Mouse (Mus musculus) gastrocnemius, adult 8-10 months (tissue): ENCODE measurements around the gene Brca1. TPM values are rescaled to one million over a fixed set of nuclear protein-coding genes. Genes with fewer than 3 reads are reported as not detected.
"Not testable (repeated sequence)": the region's sequence is repeated elsewhere in the genome, so short reads cannot be mapped to it uniquely, and the experiment has no call there.

Source experiments
- DNase-seq, 2 experiments: peaks; one replicate each; pipeline ENCODE4 v3.0.0; 2022; ENCODE audit warnings: low spot score in 2 of 2
- total RNA-seq, 4 experiments: library from RNA; stranded (reverse); gene quantifications; 2 replicates each; pipeline ENCODE4 v1.2.4; 2022

Gene Brca1
- total RNA-seq, 4 experiments from 2014 or later = 0.07 to 0.11 TPM; not detected in 2

DNA sequence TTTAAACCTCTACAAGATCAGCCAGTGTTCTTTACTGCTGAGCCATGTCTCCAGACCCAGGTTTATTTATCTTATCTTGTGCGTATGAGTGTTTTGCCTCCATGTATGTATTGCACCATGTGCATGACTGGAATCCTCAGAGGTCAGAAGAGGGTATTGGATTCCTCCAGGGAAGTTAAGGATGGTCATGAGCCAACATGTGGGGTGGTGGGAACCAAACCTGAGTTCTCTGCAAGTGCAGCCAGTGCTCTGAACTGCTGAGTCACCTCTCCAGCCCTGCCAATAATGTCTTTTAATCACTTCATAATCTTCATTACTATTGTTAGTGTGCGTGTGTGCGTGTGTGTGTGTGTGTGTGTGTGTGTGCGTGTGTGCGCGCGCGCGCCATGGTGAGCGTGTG is 100.2 kb downstream of the Brca1 start:
- no peak for DNase-seq

DNA sequence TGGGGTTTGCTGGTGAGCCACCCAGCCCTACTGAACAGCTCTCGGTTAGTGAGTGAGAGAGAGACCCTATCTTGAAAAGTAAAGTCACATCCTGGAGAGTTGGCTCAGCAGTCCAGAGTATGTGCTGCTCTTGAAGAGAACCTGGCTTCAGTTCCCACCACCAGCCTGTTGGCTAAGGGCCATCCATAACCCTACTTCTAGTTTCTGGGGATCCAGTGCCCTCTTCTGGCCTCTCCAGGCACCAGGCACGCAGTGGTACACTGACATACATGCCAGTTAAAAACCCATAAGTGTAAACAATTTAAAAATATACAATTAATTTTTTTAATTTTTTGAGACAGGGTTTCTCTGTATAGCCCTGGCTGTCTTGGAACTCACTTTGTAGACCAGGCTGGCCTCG is 101.4 kb downstream of the Brca1 start:
- no peak for DNase-seq

DNA sequence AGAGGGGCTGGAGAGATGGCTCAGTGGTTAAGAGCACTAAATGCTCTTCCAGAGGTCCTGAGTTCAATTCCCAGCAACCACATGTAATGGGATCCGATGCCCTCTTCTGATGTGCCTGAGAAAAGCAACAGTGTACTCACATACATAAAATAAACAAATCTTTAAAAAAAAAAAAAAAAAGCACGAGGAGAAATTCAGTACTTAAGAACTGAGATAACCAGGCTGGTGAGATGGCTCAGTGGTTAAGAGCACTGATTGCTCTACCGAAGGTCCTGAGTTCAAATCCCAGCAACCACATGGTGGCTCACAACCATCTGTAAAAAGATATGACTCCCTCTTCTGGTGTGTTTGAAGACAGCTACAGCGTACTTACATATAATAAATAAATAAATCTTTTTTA is 102.2 kb downstream of the Brca1 start:
- DNase-seq = not testable (repeated sequence)

DNA sequence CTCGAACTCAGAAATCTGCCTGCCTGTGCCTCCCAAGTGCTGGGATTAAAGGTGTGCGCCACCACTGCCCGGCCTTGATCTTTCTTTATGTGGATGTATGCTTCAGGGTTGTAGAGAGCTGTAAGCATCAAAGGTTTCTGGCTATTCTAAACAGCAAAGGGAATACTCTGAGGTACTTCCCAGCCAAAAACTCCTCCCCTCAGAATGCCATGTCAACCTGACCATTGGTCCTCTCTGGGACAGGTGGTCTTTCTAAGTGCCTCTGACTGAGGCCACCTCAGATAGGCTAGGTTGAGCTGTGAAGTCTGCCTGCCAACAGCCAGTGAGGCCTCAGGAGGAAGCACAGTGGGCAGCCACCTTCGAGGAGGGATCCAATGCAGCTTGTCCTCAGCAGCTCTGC is 102.9 kb downstream of the Brca1 start:
- no peak for DNase-seq

DNA sequence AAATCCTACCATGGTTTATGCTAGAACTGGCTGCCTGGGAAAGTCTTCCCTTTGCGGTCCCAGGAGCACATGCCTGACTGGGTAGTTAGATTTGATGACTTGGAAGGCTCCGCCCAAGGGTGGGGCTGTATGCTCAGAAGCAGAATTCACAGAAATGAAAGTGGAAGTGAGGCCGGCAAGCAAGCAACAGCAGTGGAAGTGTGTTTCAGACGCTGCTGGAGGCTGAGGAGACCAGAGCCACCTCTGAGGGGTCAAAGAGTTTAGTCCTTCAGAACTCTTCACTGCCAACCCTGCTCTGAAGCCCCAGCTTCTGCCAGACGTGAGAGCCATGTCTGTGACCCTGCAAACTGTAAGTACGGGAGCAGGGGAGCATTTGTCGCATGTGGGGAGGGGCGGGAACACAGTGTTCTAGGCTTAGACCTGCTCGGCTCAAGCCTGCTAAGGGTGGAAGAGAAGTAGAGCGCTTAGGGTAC is 103.4 kb downstream of the Brca1 start, which contains the start of gene Ifi35:
Gene Ifi35, plus strand, starts transcription at position 134 of the 473 bp plus-strand sequence.
- DNase-seq = peak; percentile 72 to 75

DNA sequence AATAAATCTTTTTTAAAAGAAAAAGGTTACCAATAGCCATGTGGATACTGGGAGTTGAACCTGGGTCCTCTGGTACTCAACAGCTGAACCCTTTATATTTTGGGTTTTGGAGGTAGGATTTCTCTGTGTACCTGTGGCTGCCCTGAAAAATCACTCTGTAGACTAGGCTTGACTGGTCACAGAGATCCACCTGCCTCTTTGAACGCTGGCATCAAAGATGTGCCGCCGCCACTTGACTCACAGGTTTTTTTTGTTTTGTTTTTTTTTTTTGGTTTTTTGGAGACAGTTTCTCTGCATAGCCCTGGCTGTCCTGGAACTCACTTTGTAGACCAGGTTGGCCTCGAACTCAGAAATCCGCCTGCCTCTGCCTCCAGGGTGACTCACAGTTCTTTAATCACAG is 104.0 kb downstream of the Brca1 start:
- DNase-seq = no peak

DNA sequence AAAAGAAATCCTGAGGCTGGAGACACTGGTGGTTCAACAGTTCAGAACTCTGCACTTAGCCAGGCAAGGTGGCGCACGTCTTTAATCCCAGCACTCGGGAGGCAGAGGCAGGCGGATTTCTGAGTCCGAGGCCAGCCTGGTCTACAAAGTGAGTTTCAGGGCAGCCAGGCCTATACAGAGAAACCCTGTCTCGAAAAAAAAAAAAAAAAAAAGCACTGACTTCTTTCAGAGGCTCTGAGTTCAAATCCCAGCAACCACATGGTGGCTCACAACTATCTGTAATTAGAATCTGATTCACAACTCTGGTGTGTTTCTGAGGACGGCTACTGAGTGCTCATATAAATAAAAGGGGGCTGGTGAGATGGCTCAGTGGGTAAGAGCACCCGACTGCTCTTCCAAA is 104.9 kb downstream of the Brca1 start:
- not testable (repeated sequence) for DNase-seq

DNA sequence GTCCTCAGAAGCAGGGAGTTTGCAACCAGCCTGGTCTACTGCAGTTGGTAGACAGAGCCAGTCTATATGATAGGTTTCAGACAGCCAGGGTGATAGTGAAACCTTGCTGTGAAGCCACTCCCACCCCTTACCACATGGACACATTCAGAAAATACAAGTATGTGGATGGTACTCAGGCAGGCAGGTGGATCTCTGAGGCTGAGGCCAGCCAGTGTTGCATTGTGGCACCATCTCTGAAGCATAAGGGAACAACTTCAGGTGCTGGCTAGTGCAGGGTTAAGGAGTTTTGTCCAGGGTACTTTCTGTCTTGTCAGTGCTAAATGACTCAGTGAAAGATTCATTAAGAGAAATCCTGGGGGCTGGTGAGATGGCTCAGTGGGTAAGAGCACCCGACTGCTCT is 105.4 kb downstream of the Brca1 start:
- no peak for DNase-seq

DNA sequence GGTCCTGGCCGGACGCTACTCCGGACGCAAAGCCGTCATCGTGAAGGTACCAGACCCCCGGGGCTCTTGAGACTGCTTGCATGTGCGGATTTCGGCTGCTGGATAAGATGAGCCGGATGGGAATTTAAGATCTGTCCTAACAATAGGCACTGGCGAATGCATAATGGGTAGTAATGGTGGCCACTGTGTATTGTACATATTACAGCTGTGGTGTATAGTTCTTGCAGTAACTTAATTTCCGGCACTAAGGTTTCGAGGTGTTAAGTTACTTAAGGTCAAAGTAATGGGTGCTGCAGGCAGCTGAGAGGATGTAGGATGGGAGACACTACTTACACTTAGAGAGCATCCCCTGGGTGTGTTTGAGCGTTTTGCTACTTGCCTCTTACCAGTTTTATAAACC is 109.0 kb downstream of the Brca1 start:
- no peak for DNase-seq

DNA sequence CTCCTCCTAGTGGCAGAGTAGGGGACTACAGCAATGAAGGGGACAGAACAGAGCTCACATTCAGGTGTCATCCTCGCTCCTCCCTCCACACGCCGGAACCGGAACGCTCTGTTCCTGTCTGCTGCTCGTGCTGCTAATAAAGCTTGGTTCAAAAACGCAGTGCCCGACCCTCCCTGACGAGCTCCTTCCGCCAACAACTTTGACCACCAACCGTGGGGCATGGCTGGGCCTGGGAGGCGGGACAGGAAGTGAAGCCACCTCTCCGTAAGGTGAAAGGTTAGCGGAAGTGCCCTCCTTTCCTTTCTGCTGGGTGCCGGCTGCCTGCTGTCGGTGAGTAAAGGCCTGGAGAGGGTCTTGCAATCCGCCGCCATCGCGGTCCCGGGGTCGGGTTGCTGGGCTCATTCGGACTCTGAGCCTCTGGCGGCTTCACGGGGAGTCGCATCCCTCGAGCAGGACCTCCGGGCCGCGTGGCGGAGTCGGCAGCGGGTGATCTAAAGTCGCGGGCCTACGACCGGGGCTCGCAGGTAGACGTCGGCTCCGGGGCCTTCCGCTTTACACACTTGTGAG is 109.5 kb downstream of the Brca1 start, which contains the start of gene Rpl27:
Gene Rpl27, plus strand, starts transcription at position 172 of the 567 bp plus-strand sequence.
- peak; percentile 95 to 97 for DNase-seq

DNA sequence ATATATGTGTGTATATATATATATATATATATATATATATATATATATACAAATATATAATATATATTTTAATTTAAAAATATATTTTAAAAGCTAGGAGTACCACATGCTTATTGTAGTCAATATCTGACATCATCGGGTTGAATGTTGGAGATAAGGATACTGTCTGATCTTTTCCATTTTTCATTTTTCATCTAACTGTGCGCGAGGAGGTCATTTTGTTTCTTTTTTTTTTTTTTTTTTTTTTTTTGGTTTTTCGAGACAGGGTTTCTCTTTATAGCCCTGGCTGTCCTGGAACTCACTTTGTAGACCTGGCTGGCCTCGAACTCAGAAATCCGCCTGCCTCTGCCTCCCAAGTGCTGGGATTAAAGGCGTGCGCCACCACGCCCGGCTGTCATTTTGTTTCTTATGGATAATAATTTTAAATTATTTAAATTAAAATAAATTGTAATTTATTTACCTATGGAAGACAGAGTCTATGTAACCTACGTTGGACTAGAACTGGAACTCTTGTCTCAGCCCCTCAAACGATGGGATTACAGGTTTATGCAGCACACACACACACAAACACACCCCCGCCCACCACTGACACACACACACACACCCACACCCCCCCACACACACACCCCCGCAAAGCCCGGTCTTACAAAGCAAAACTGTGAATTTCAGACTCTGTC is 110.2 kb downstream of the Brca1 start:
- not testable (repeated sequence) for DNase-seq

Other genes with a start within 250 kb of the Brca1 start
- gene Becn1, start 249.7 kb downstream of the Brca1 start, total RNA-seq = 100 to 1,000 TPM in 2 of 4 experiments, 10 to 100 TPM in 2; 86.0 to 113 (median 101) TPM
- 10 to 100 TPM; 59.5 to 80.8 (median 69.4) TPM for gene Psme3, start 235.7 kb downstream of the Brca1 start, total RNA-seq
- gene Aoc2, start 226.9 kb downstream of the Brca1 start, total RNA-seq = 1 to 10 TPM in 1 of 4 experiments, under 1 TPM in 3; 0.46 to 1.1 (median 0.59) TPM
- gene Aoc3, start 221.3 kb downstream of the Brca1 start, total RNA-seq = 10 to 100 TPM in 1 of 4 experiments, 1 to 10 TPM in 3; 2.0 to 11.5 (median 5.1) TPM
- under 1 TPM in 1 of 4 experiments, not detected in 3; 0.16 TPM for gene G6pc, start 184.4 kb downstream of the Brca1 start, total RNA-seq
- 10 to 100 TPM; 17.4 to 25.9 (median 25.2) TPM for gene Aarsd1, start 134.3 kb downstream of the Brca1 start, total RNA-seq
- 10 to 100 TPM in 2 of 4 experiments, 1 to 10 TPM in 2; 4.4 to 13.0 (median 8.2) TPM for gene Gm27029, start 127.2 kb downstream of the Brca1 start, total RNA-seq
- 1 to 10 TPM; 7.7 to 8.5 (median 7.9) TPM for gene Rundc1, start 126.9 kb downstream of the Brca1 start, total RNA-seq
- 10 to 100 TPM; 82.1 to 86.1 (median 84.0) TPM for gene Ptges3l, start 126.6 kb downstream of the Brca1 start, total RNA-seq
- 10 to 100 TPM; 20.8 to 47.8 (median 31.7) TPM for gene Rpl27, start 109.7 kb downstream of the Brca1 start, total RNA-seq
- 1 to 10 TPM; 7.4 to 9.7 (median 8.7) TPM for gene Ifi35, start 103.5 kb downstream of the Brca1 start, total RNA-seq
- gene Rnd2, start 87.0 kb downstream of the Brca1 start, total RNA-seq = 1 to 10 TPM; 2.4 to 3.9 (median 3.5) TPM
- gene Vat1, start 85.7 kb downstream of the Brca1 start, total RNA-seq = 10 to 100 TPM in 2 of 4 experiments, 1 to 10 TPM in 2; 7.9 to 14.0 (median 9.8) TPM
- 10 to 100 TPM; 61.4 to 66.8 (median 65.4) TPM for gene Nbr1, start 194 bp upstream of the Brca1 start, total RNA-seq
- 1 to 10 TPM in 2 of 4 experiments, under 1 TPM in 2; 0.61 to 1.8 (median 1.0) TPM for gene Tmem106a, start 30.3 kb upstream of the Brca1 start, total RNA-seq
- gene Gm11634, start 47.3 kb upstream of the Brca1 start, total RNA-seq = not detected
- gene Rdm1, start 75.2 kb upstream of the Brca1 start, total RNA-seq = 10 to 100 TPM; 29.7 to 40.5 (median 33.7) TPM
- gene Arl4d, start 113.6 kb upstream of the Brca1 start, total RNA-seq = 10 to 100 TPM in 1 of 4 experiments, 1 to 10 TPM in 3; 4.6 to 10.2 (median 5.7) TPM
- 10 to 100 TPM; 12.3 to 15.0 (median 13.6) TPM for gene Dhx8, start 181.0 kb upstream of the Brca1 start, total RNA-seq
- 1 to 10 TPM; 1.1 to 1.9 (median 1.5) TPM for gene Etv4, start 233.4 kb upstream of the Brca1 start, total RNA-seq